Mouse (Mus musculus): ENCODE measurements at regions not wholly inside any gene's neighbourhood (a gene's known extent, or its start where the extent isn't known, plus 50 kb on each side); places are given as distances from the start of the nearest gene placed in this dataset.

GRCm38 (mm10) chr5:119781375-119781774, 51.1 kb upstream of the Tbx5 start:
- Histone ChIP-seq H3K27ac (ENCODE audit: insufficient read depth, low read depth, low read length) (no peak overlapping the region), H3K36me3 (ENCODE audit: control insufficient read depth, insufficient read depth, low read length) (no peaks in the 10 kb centered on the region), H3K4me1 (ENCODE audit: control insufficient read depth, insufficient read depth, insufficient read length, low read length) (no peaks in the 10 kb centered on the region), H3K4me3 (ENCODE audit: low read depth, low read length) (no peak overlapping the region), H3K27me3 (ENCODE audit: control insufficient read depth, insufficient read depth, low read length) (no peaks in the 10 kb centered on the region)
- no peak for TF ChIP-seq POLR2A (IDR thresholded peaks at IDR 0.05; ENCODE audit: low read depth, low read length)
- no peak for TF ChIP-seq CTCF (IDR thresholded peaks at IDR 0.05; ENCODE audit: extremely low read depth, insufficient read length, insufficient replicate concordance, low read depth, low read length)
- 36% methylated on average over 5 of the region's 5 CpGs for WGBS

All from small intestine, adult 2 months (tissue).